Mouse (Mus musculus) cerebellum, adult 2 months (tissue): ENCODE measurements at regions not wholly inside any gene's neighbourhood (a gene's known extent, or its start where the extent isn't known, plus 50 kb on each side); places are given as distances from the start of the nearest gene placed in this dataset.

Experiments used
- CTCF ChIP-seq: fragments of 200-500 bp; IDR thresholded peaks from 2 replicates; pipeline ENCODE4 v1.5.1; 2011; ENCODE audit warnings: low read depth, mild to moderate bottlenecking, control low read depth, low read length, moderate library complexity, borderline replicate concordance; ENCODE audit not compliant: insufficient read depth
- POLR2A ChIP-seq: fragments of 200-500 bp; IDR thresholded peaks from 2 replicates; pipeline ENCODE4 v1.6.1; 2011; ENCODE audit warnings: low read length, control low read depth, borderline replicate concordance; ENCODE audit not compliant: insufficient read depth

DNA sequence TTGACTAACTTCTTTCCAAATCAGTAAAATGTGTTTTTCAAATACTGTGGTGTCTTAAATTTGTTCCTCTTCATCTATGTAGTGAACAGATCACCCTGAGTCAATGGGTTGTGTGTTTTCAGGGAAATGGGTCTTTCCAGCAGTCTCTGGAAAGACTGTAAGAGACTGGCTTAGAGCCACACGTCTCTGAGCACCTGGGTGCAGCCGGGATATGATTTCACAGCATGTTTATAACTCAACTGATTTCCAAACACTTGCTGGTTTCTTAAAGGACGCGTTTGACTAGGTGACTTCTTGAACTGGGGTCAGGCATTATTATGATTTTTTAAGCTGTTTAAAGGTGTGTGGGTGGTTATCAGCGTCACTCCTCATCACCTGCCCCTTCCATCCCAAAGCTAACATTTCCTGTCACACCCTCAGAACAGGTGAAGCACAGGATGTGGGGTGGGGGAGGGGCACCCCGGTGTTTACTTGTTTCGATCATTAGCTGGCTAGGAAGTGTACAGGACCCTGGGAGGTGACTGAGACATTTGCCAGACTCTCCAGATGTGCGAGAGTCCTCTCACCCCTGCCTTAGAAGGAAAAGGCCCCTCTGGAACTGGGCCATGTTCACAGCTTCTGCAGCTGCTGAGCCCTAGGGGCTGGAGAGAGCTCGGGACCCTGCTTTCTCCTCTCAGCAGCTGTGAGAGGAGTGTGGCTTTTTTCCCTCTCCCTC lies 229.8 kb downstream of the Cd109 start:
- TF ChIP-seq POLR2A (no peak), CTCF (no peak)
